Comparison of ENCODE assay signal across 13 mouse cellular contexts in the genomic region with DNA sequence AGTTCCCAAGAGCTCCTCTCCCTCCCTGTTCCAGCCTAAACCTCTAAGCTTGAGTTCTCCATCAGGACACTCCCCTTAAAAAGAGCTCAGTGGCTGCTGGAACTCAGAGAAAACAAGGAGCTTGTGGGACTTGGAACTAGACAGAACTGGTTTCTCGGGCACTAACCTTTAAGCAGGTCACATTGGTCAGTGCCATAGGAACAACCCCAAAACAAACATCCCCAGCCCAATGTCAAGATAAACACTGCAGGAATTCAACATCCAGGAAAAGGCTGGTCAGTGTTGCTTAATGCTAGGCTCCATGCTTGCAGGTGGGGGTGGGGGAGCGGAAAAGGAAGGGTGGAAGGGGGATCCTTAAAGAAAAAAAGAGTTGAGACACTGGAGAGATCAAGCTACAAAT.
DNase-seq lines count a peak whose midpoint lies in the region; ATAC-seq lines count a peak whose summit lies in the region.
"Had no signal": no experiment of that assay in that cellular context is flagged by ENCODE, and none has a peak within 500 bp of the region (broad histone marks: within the 10 kb centered on the region; RNA-seq: fewer than 3 reads in every experiment).

No protein-coding gene starts in this region.

- H3K4me1 ChIP-seq in liver, embryonic 13.5 days (replicated peaks): peaks cover 7% of the 10 kb centered on the region
- no peaks in the 10 kb centered on the region for H3K4me1 ChIP-seq in stomach, embryonic 15.5 days
- H3K4me1 ChIP-seq: forebrain, embryonic 12.5 days; neural tube, embryonic 13.5 days had no signal

- WGBS in liver, embryonic 13.5 days (ENCODE audit: insufficient replicate concordance): 68% methylated on average over 2 of the region's 2 CpGs
- WGBS in stomach, embryonic 15.5 days: 71% methylated on average over 2 of the region's 2 CpGs

- DNase-seq in kidney, adult 8-10 months: peak; percentile 13 to 61
- no peak for DNase-seq in kidney, postnatal 14 days
- DNase-seq in adipocyte (ENCODE audit: low spot score): peak; percentile 16
- DNase-seq in liver, embryonic 13.5 days: no peak
- no peak for DNase-seq in left cerebral cortex, postnatal 36 days (ENCODE audit: low spot score in 2 of 2)
- no peak for DNase-seq in heart, adult 11 months
- DNase-seq: heart, postnatal 14 days; thymus, postnatal 36 days had no signal

- no peak overlapping the region for H3K27ac ChIP-seq in liver, embryonic 13.5 days
- no peak overlapping the region; the same call in 1 of the 2 replicates for H3K27ac ChIP-seq in stomach, embryonic 15.5 days
- H3K27ac ChIP-seq: forebrain, embryonic 12.5 days; neural tube, embryonic 13.5 days had no signal

- intact Hi-C loops in left cerebral cortex, postnatal 36 days (cut with DNase I): no loop called here

- H3K9me3 ChIP-seq in liver, embryonic 13.5 days (replicated peaks): no peaks in the 10 kb centered on the region
- no peaks in the 10 kb centered on the region for H3K9me3 ChIP-seq in stomach, embryonic 15.5 days
- H3K9me3 ChIP-seq: forebrain, embryonic 12.5 days; G1E; neural tube, embryonic 13.5 days had no signal

- peak; percentile 63 for ATAC-seq in liver, embryonic 13.5 days (ENCODE audit: low read depth)
- peak; percentile 76 for ATAC-seq in stomach, embryonic 15.5 days (ENCODE audit: insufficient read depth, low FRiP score, low read depth)
- ATAC-seq: hindbrain, embryonic 16.5 days had no signal

- no peak overlapping the region for H3K4me3 ChIP-seq in liver, embryonic 13.5 days (replicated peaks)
- no peak overlapping the region for H3K4me3 ChIP-seq in stomach, embryonic 15.5 days (replicated peaks)
- H3K4me3 ChIP-seq: forebrain, embryonic 12.5 days; neural tube, embryonic 13.5 days had no signal

- no peaks in the 10 kb centered on the region for H3K27me3 ChIP-seq in liver, embryonic 13.5 days
- no peaks in the 10 kb centered on the region for H3K27me3 ChIP-seq in stomach, embryonic 15.5 days (replicated peaks)
- H3K27me3 ChIP-seq: forebrain, embryonic 12.5 days; neural tube, embryonic 13.5 days had no signal

- H3K9ac ChIP-seq in liver, embryonic 13.5 days: no peak overlapping the region
- H3K9ac ChIP-seq in stomach, embryonic 15.5 days: no peak overlapping the region
- H3K9ac ChIP-seq: forebrain, embryonic 12.5 days; neural tube, embryonic 13.5 days had no signal

- no peak overlapping the region for H3K4me2 ChIP-seq in liver, embryonic 13.5 days
- H3K4me2 ChIP-seq in stomach, embryonic 15.5 days: no peak overlapping the region
- H3K4me2 ChIP-seq: forebrain, embryonic 12.5 days; neural tube, embryonic 13.5 days had no signal

- H3K36me3 ChIP-seq in liver, embryonic 13.5 days: peaks cover 73% of the 10 kb centered on the region
- H3K36me3 ChIP-seq in stomach, embryonic 15.5 days: peaks cover 24% of the 10 kb centered on the region

Comparison
In these comparisons a context has a peak if more than half of its experiments do, and no peak if none do; other contexts are left out.
1. DNase-seq: peak in kidney, adult 8-10 months (2 of 2) and adipocyte (single experiment); none in kidney, postnatal 14 days (single experiment), liver, embryonic 13.5 days (single experiment), left cerebral cortex, postnatal 36 days (0 of 2) and heart, adult 11 months (single experiment).